Mouse (Mus musculus) erythroblast, embryonic 14.5 days (primary cell): ENCODE results near the gene V1ra8.

Experiments
- GATA1 ChIP-seq: IDR thresholded peaks from 2 replicates; pipeline ENCODE4 v1.6.1; 2012; ENCODE audit warnings: low read length, inconsistent platforms, mixed read lengths
- TAL1 ChIP-seq: IDR thresholded peaks from 3 replicates; pipeline ENCODE4 v1.6.1; 2012; ENCODE audit warnings: low read length, inconsistent platforms, mixed read lengths

GRCm38 (mm10) chr6:90246000-90246399 lies 43.4 kb downstream of the V1ra8 start, which contains the start of gene Vmn1r54:
- TF ChIP-seq GATA1: no peak
- TF ChIP-seq TAL1: no peak
